Mouse (Mus musculus) CD4-positive, CD25-positive, alpha-beta regulatory T cell, adult 4 months (primary cell): ENCODE measurements around the gene Arl6ip4. TPM values are rescaled to one million over a fixed set of nuclear protein-coding genes. Genes with fewer than 3 reads are reported as not detected.
A peak's percentile ranks its signal among the peaks of the same experiment; 100 is the strongest.

Experiments
- ATAC-seq: one replicate; pipeline ENCODE4 v1.8.0; 2017
- polyA plus RNA-seq, 2 experiments: library from polyadenylated mRNA; unstranded; fragments of 100-300 nt; shearing (Covaris generic); gene quantifications; one replicate each; pipeline ENCODE4 v1.2.1; 2017

The Arl6ip4 gene
- polyA plus RNA-seq, 2 experiments from 2014 or later: 48.7 to 61.0 TPM

DNA sequence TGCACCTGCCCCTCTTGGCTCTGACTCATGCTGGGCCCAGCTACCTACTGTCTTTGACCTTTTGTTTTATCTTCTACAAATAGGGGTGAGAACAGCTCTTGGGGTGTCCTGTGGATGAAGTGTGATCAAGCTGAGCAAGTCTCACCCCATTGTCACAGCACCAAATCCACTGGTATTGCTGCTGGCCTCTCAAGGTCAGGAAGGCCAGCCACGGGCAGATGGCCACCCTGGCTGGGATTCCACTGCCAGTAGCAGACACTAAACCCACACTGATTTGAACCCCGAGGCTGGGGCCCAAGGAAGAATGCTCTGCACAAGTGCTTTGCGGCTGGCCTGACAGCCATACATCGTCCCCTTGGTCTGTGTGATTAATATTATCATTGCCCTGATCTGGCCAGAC, 42.4 kb downstream of the Arl6ip4 start:
- no peak for ATAC-seq

GRCm38 (mm10) chr5:124159453-124159852, 43.6 kb downstream of the Arl6ip4 start:
- no peak for ATAC-seq

DNA sequence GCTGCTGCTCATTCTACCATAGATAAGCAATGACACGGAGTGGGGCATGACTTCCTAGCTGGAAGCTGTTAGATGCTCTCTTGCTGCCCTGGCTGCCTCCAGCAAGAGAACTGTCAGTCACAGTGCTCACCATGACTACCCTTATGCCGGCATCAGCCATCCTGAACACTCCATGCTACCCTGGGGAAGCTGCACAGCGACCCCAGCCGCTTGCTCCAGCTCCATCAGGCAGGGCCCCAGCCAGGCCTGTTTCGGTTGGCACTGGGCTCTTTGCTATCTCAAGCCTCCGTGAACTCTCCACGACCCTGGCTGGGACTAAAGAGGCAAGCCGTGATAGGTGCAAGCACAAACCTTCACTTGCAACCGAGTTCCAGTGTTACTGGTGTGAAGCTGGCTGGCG, 45.9 kb downstream of the Arl6ip4 start:
- ATAC-seq: no peak

- peak; percentile 70 for ATAC-seq
These were observed 46.7 kb downstream of the Arl6ip4 start for GRCm38 (mm10) chr5:124162577-124162976.

DNA sequence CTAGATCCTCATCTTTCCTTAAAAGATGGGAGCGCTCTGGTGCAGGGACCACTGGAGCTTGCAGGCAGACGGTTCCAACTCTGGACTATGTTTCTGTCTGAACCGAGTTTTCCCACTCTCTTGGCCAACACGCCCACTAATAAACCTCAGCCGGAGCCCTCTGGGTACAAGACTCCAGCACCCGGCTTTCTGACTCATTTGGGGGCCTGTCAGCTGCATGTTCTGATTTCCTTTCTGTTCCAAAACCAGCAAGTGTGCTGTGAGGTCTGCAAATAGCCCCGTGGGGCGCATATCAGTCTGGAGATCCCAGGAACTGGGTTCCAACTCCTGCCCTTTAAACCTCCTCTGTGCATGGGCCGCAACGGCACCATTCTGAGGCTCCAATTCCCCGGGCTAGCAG, 47.6 kb downstream of the Arl6ip4 start:
- ATAC-seq: no peak

DNA sequence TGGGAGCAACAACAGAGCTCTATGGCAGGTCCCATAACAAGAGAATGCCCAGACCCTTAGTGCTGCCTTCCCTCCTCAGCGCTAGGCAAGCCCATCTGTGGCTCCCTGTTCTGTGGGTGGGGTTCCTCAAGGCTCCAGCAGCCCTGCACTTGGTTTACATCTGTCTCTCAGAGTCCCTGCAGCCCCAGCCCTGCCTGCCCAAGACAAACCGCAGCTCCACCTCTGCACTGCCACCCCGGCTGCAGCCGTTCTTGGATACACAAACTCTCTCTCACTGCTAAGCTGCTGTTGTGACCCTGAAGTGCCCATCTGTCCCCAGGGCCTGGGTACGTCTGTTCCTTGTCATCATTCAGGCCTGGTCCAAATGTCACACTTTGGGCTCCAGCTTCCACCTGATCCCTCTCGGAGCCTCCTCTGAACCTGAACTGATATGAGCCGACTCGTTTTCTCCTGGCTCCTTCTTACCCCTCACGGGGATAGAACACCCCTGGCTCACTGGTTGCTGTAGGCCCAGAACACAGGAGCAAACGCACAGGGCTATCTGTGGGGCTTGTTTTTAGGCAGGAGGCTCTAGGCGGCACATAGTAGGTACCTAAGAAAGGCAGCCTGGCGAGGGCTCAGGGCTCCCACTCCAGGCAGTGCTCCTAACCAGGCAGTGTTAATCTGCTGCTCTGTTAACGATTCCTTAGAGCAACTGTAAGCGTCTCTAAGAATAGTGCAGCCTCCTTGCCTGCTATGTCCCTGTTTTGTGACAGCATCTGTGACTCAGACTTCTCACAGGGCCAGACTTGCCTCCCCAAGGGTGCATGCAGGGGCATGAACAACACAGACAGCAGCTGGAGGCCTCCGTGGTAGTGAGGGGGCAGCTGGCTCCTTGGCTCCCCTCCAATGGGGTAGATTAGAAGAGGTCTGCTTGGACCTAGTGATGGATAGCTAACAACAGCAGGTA, 50.0 kb downstream of the Arl6ip4 start:
- ATAC-seq: peak; percentile 59

DNA sequence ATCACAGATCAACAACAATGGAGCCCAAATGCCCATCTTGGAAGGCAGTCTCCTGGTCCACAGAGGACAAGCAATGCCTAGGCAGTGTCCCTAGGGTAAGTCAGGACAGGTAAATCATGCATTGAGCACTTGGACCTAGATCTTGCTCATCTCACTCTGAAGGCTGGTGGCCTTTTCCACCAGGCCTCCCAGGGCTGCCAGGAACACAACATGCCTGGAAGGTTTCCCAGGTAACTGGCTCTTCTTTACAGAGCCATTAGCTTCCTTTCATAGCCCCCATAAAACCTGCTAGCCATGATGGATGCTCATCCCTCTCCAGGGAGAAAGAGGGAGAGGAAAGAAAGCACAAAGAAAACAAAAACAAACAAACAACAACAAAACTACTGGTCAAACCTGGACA, 50.9 kb downstream of the Arl6ip4 start:
- ATAC-seq: no peak

DNA sequence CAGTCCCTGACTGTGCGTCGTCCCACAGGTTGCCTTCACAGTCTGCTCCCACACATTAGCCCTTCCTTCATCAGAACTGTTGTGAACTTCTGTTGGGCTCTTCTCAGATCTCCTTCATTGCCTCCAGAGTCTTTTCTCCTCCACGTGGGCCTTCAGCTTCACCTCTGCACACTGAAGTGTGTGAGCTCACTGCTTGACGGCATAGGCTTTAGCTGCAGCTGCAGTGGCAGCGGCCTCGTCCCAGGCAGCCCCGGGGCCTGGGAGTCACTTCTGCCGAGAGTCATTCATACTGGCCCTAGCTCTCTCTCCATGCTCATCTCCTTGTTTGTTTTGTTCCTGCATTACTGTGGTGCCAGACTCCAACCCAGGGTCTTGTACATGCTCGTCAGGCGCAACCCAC, 51.7 kb downstream of the Arl6ip4 start:
- no peak for ATAC-seq

Other genes with a start within 250 kb of the Arl6ip4 start
- gene Hcar1, start 236.1 kb upstream of the Arl6ip4 start, polyA plus RNA-seq: not detected
- 10 to 100 TPM; 52.8 to 75.2 TPM for gene Denr, start 208.9 kb upstream of the Arl6ip4 start, polyA plus RNA-seq
- 1 to 10 TPM; 2.7 to 8.0 TPM for gene Gm43518, start 188.7 kb upstream of the Arl6ip4 start, polyA plus RNA-seq
- 10 to 100 TPM in 1 of 2 experiments, 1 to 10 TPM in 1; 9.6 to 16.0 TPM for gene Ccdc62, start 185.4 kb upstream of the Arl6ip4 start, polyA plus RNA-seq
- gene Hip1r, start 142.5 kb upstream of the Arl6ip4 start, polyA plus RNA-seq: 10 to 100 TPM; 11.0 to 12.1 TPM
- 10 to 100 TPM; 17.8 to 22.1 TPM for gene Vps37b, start 83.8 kb upstream of the Arl6ip4 start, polyA plus RNA-seq
- 10 to 100 TPM; 16.1 to 16.6 TPM for gene Abcb9, start 20.3 kb upstream of the Arl6ip4 start, polyA plus RNA-seq
- 10 to 100 TPM; 25.6 to 51.6 TPM for gene Ogfod2, start 3.8 kb upstream of the Arl6ip4 start, polyA plus RNA-seq
- gene Pitpnm2, start 133.7 kb downstream of the Arl6ip4 start, polyA plus RNA-seq: 10 to 100 TPM in 1 of 2 experiments, 1 to 10 TPM in 1; 9.3 to 11.5 TPM
- gene Mphosph9, start 211.9 kb downstream of the Arl6ip4 start, polyA plus RNA-seq: 10 to 100 TPM; 16.8 to 18.6 TPM
- gene 2810006K23Rik, start 212.0 kb downstream of the Arl6ip4 start, polyA plus RNA-seq: 10 to 100 TPM; 12.0 to 16.5 TPM
- gene Cdk2ap1, start 247.0 kb downstream of the Arl6ip4 start, polyA plus RNA-seq: 10 to 100 TPM; 10.1 to 13.1 TPM